Mouse (Mus musculus) liver, embryonic 14.5 days (tissue): Measurements from ENCODE around the gene Gm20481. TPM values are rescaled to one million over a fixed set of nuclear protein-coding genes. Genes with fewer than 3 reads are reported as not detected.
"Not testable (repeated sequence)": the region's sequence is repeated elsewhere in the genome, so short reads cannot be mapped to it uniquely, and the experiment has no call there.

Experiments used
- ATAC-seq: fragments of 200-750 bp; cut with Nextera tagmentation; 2 replicates; pipeline ENCODE4 v1.8.0; 2017; ENCODE audit warnings: moderate number of reproducible peaks, mild to moderate bottlenecking, moderate library complexity; ENCODE audit not compliant: insufficient read depth
- DNase-seq, 3 experiments: peaks; one replicate each; pipeline ENCODE4 v3.0.0-alpha.2; 2012 to 2013; ENCODE audit warnings: low read depth in 3 of 3, low spot score in 3 of 3
- H3K27ac ChIP-seq: fragments of 300-500 bp; sonication (generic); 2 replicates; pipeline ENCODE4 v1.5.1; 2014; ENCODE audit warnings: moderate library complexity, mild to moderate bottlenecking, control low read depth, inconsistent platforms
- H3K27me3 ChIP-seq: fragments of 300-500 bp; sonication (generic); 2 replicates; pipeline ENCODE4 v1.6.1; 2014; ENCODE audit warnings: mild to moderate bottlenecking, low read length, moderate library complexity; ENCODE audit not compliant: control insufficient read depth, insufficient read depth
- H3K36me3 ChIP-seq: fragments of 300-500 bp; sonication (generic); replicated peaks from 2 replicates; pipeline ENCODE4 v1.6.1; 2014; ENCODE audit warnings: low read depth; ENCODE audit not compliant: control insufficient read depth, insufficient read depth
- H3K4me1 ChIP-seq, 2 experiments: fragments of 200-500 bp in 1 of 2; fragments of 300-500 bp in 1 of 2; sonication (generic) in 1 of 2; replicated peaks; 2 replicates each; pipeline ENCODE4 v1.6.1; 2012 to 2014; ENCODE audit warnings: antibody characterized with exemption in 1 of 2, inconsistent platforms in 1 of 2, low read length in 1 of 2; ENCODE audit not compliant: control insufficient read depth in 2 of 2, insufficient read depth in 2 of 2
- H3K4me2 ChIP-seq: fragments of 300-500 bp; sonication (generic); 2 replicates; pipeline ENCODE4 v1.6.1; 2014; ENCODE audit warnings: low read depth, mild to moderate bottlenecking, control low read depth, moderate library complexity
- H3K4me3 ChIP-seq, 2 experiments: fragments of 200-500 bp in 1 of 2; fragments of 300-500 bp in 1 of 2; sonication (generic) in 1 of 2; 2 replicates each; pipeline ENCODE4 v1.5.1; 2012 to 2014; ENCODE audit warnings: low read depth in 2 of 2, low read length in 2 of 2, mild to moderate bottlenecking in 2 of 2, control low read depth in 1 of 2, inconsistent platforms in 1 of 2, moderate library complexity in 1 of 2; ENCODE audit not compliant: insufficient read depth in 1 of 2
- H3K9ac ChIP-seq: fragments of 300-500 bp; sonication (generic); replicated peaks from 2 replicates; pipeline ENCODE4 v1.6.1; 2014; ENCODE audit warnings: mild to moderate bottlenecking, control low read depth, moderate library complexity
- H3K9me3 ChIP-seq: fragments of 300-500 bp; sonication (generic); 2 replicates; pipeline ENCODE4 v1.6.1; 2016; ENCODE audit warnings: low read length, mixed read lengths; ENCODE audit not compliant: control insufficient read depth
- CTCF ChIP-seq: IDR thresholded peaks from 2 replicates; pipeline ENCODE4 v1.5.1; 2016; ENCODE audit warnings: antibody characterized with exemption, low read depth, control low read depth
- EP300 ChIP-seq: IDR thresholded peaks from 2 replicates; pipeline ENCODE4 v1.6.1; 2016; ENCODE audit warnings: antibody characterized with exemption, low read depth
- WGBS: fragments of 180-500 bp; shearing (Covaris S2); extraction: QIAGEN DNeasy Blood & Tissue Kit; methylation state at CpG from one replicate; pipeline ENCODE4 v1.1.7; 2014; ENCODE audit not compliant: insufficient replicate concordance; 5-methylcytosine and 5-hydroxymethylcytosine counted together
- polyA plus RNA-seq, 2 experiments: library from polyadenylated mRNA; depleted of rRNA in 1 of 2; stranded (reverse) in 1 of 2; unstranded in 1 of 2; fragments of >200 nt; fragmentation: Nextera tagmentation in 1 of 2; extraction: Ambion mirVana in 1 of 2; gene quantifications; 2 replicates each; pipeline versions ENCODE4 v1.2.1 to v1.2.3; 2012 to 2014

Gene Gm20481
- polyA plus RNA-seq, 2 experiments = not detected

- WGBS = 37% methylated on average over 5 of the region's 5 CpGs
- no peak overlapping the region for H3K9ac ChIP-seq
- H3K27ac ChIP-seq = no peak overlapping the region
- no peak for TF ChIP-seq EP300
- H3K4me2 ChIP-seq = no peak overlapping the region
- no peak for ATAC-seq
- H3K9me3 ChIP-seq = no peaks in the 10 kb centered on the region
- DNase-seq = no peak
- H3K4me1 ChIP-seq = no peaks in the 10 kb centered on the region
- H3K4me3 ChIP-seq = no peak overlapping the region
- H3K27me3 ChIP-seq = peaks cover 32% of the 10 kb centered on the region
- no peaks in the 10 kb centered on the region for H3K36me3 ChIP-seq
Measured at GRCm38 (mm10) chr17:34965627-34966026, 4.1 kb upstream of the Gm20481 start.

- H3K9ac ChIP-seq, H3K36me3 ChIP-seq, DNase-seq, H3K4me3 ChIP-seq, H3K4me2 ChIP-seq, ATAC-seq, H3K9me3 ChIP-seq, H3K4me1 ChIP-seq, H3K27ac ChIP-seq: not testable (repeated sequence)
- peaks cover 26% of the 10 kb centered on the region for H3K27me3 ChIP-seq
- WGBS = 33% methylated on average over 24 of the region's 37 CpGs
Measured at GRCm38 (mm10) chr17:34970850-34971249, 1.1 kb downstream of the Gm20481 start.

DNA sequence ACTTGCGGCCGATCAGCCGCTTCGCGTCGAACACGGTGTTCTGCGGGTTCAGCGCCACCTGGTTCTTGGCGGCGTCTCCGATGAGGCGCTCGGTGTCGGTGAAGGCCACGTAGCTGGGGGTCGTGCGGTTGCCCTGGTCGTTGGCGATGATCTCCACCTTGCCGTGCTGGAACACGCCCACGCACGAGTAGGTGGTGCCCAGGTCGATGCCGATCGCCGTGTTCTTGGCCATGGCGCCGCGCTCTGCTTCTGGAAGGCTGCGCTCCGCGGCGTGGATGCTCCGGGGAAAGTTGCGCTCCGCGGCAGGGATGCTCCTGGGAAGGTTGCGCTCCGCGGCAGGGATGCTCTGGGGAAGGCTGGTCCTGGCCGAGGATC is 2.0 kb downstream of the Gm20481 start:
- not testable (repeated sequence) for H3K4me1 ChIP-seq, H3K9me3 ChIP-seq, H3K36me3 ChIP-seq, DNase-seq, H3K27ac ChIP-seq, H3K9ac ChIP-seq
- ATAC-seq = peak; percentile 39; the same call in 1 of the 2 replicates
- Histone ChIP-seq H3K4me2 (peak overlapping the region; percentile 72; the same call in 1 of the 2 replicates), H3K4me3 (peak overlapping the region in 1 of 2 experiments; percentile 25; a peak in 1 of 4 replicates), H3K27me3 (peaks cover 26% of the 10 kb centered on the region)
- WGBS = 1% methylated on average over 21 of the region's 43 CpGs

DNA sequence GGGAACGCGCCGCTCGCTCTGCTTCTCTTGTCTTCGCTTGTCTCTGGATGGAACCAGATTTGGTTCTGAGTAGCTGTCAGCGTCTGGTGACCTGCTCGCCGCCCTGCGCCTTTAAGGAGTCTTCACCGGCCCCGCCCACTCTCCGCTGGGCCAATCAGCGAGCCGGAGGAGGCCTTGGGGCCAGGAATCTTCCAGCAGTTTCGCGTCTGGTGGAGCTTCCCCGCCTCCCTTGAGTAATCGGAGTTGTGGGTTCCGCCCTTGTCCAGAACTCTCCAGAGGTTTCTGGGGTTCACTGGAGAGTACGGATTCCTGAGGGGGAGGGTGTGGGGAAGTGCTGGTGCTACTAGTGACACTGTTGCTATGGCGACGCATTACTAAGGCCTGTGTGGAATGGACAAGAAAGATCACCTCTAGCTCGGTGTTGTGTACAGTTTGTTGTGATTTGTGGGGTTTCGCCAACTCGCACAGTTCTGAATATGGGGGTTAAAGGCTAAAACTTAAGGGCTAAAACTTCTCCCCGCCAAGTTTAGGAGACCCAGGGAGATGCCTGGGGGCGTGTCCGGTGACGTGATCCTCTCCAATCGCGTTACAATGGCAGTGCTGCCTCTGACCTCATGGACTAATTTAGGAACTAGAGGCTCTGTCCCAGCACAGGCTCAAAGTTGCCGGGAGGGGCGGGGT is 2.5 kb downstream of the Gm20481 start, which contains the start of the genes Hspa1a and Hspa1l:
TSS of gene Hspa1a (minus strand) at position 88 of the 681 bp plus-strand sequence.
TSS of gene Hspa1l (plus strand) at position 635 of the 681 bp plus-strand sequence.
- peak within 1 kb of the TSS; percentile 35 to 39 for H3K4me3 ChIP-seq
- DNase-seq (peak in 1 of 3 experiments; percentile 60), ATAC-seq (peak; percentile 91)
- H3K4me1 ChIP-seq, H3K36me3 ChIP-seq, H3K27ac ChIP-seq, H3K9ac ChIP-seq, H3K9me3 ChIP-seq: not testable (repeated sequence)
- peak within 1 kb of the TSS; percentile 72 for H3K4me2 ChIP-seq
- H3K27me3 ChIP-seq = peaks cover 26% of the 10 kb centered on the region
- under 1% methylated on average over 30 of the region's 33 CpGs for WGBS

GRCm38 (mm10) chr17:34975581-34976492 is 6.1 kb downstream of the Gm20481 start:
- Histone ChIP-seq H3K27me3 (peaks cover 7% of the 10 kb centered on the region), H3K4me3 (no peak overlapping the region), H3K9ac (no peak overlapping the region), H3K27ac (no peak overlapping the region), H3K4me1 (peaks cover 2 to 9% of the 10 kb centered on the region in 2 experiments), H3K9me3 (no peaks in the 10 kb centered on the region), H3K36me3 (no peaks in the 10 kb centered on the region), H3K4me2 (no peak overlapping the region)
- TF ChIP-seq EP300 (no peak), CTCF (no peak)
- 59% methylated on average over 3 of the region's 3 CpGs for WGBS
- DNase-seq = no peak
- no peak for ATAC-seq
